Mouse (Mus musculus) MEL (cell line): ENCODE data around the gene Mterf1b.

Experiments used
- CHD2 ChIP-seq: IDR thresholded peaks from 2 replicates; pipeline ENCODE4 v1.6.1; 2011; ENCODE audit warnings: low read length, improper control_type of control experiment
- CTCF ChIP-seq, 3 experiments: IDR thresholded peaks in 2 of 3; conservative IDR thresholded peaks in 1 of 3; 2 replicates each; pipeline ENCODE4 v1.5.1; 2011 to 2012; ENCODE audit warnings: low read length in 3 of 3, low read depth in 2 of 3, mild to moderate bottlenecking in 2 of 3, improper control_type of control experiment in 1 of 3, inconsistent platforms in 1 of 3, mixed read lengths in 1 of 3, moderate library complexity in 1 of 3; ENCODE audit not compliant: control insufficient read depth in 1 of 3, insufficient read depth in 1 of 3, poor library complexity in 1 of 3, severe bottlenecking in 1 of 3
- ELF1 ChIP-seq: IDR thresholded peaks from 2 replicates; pipeline ENCODE4 v1.6.1; 2014; ENCODE audit warnings: low read depth, mild to moderate bottlenecking, inconsistent platforms, low read length, improper control_type of control experiment, moderate library complexity
- GATA1 ChIP-seq: IDR thresholded peaks from 2 replicates; pipeline ENCODE4 v1.6.1; 2011; ENCODE audit warnings: low read depth, low read length, improper control_type of control experiment
- MYC ChIP-seq: IDR thresholded peaks from 2 replicates; pipeline ENCODE4 v1.6.1; 2011; ENCODE audit warnings: low read depth, mild to moderate bottlenecking, low read length, improper control_type of control experiment, moderate library complexity
- NELFE ChIP-seq: IDR thresholded peaks from 2 replicates; pipeline ENCODE4 v1.6.1; 2011; ENCODE audit warnings: low read depth, low read length, improper control_type of control experiment
- POLR2A ChIP-seq, 2 experiments: IDR thresholded peaks; 2 replicates each; pipeline ENCODE4 v1.6.1; 2011 to 2012; ENCODE audit warnings: low read length in 2 of 2, mild to moderate bottlenecking in 2 of 2, control low read depth in 1 of 2, improper control_type of control experiment in 1 of 2, low read depth in 1 of 2, moderate library complexity in 1 of 2; ENCODE audit not compliant: control insufficient read depth in 1 of 2, insufficient read depth in 1 of 2, poor library complexity in 1 of 2
- TAL1 ChIP-seq: IDR thresholded peaks from 2 replicates; pipeline ENCODE4 v1.6.1; 2012; ENCODE audit warnings: mild to moderate bottlenecking, inconsistent platforms, low read length, moderate library complexity, mixed read lengths
- TBP ChIP-seq: IDR thresholded peaks from 2 replicates; pipeline ENCODE4 v1.8.0; 2011; ENCODE audit warnings: low read depth, low read length, improper control_type of control experiment
- TCF12 ChIP-seq: IDR thresholded peaks from 2 replicates; pipeline ENCODE4 v1.6.1; 2014; ENCODE audit warnings: low read depth, mild to moderate bottlenecking, inconsistent platforms, low read length, improper control_type of control experiment, moderate library complexity
- ZKSCAN1 ChIP-seq: IDR thresholded peaks from 2 replicates; pipeline ENCODE4 v1.6.1; 2012; ENCODE audit warnings: low read depth, mild to moderate bottlenecking, inconsistent platforms, low read length, improper control_type of control experiment, moderate library complexity

GRCm38 (mm10) chr5:4186815-4187214 is 5.4 kb upstream of the Mterf1b start:
- TF ChIP-seq MYC: no peak
- TF ChIP-seq ZKSCAN1: no peak
- no peak for TF ChIP-seq TAL1
- TF ChIP-seq CTCF (IDR thresholded peaks at IDR 0.05 in 2 of 3, conservative IDR thresholded peaks at IDR 0.05 in 1 of 3; ENCODE audit: control insufficient read depth in 1 of 3, insufficient read depth in 1 of 3, low read depth in 2 of 3, low read length in 3 of 3, poor library complexity in 1 of 3, severe bottlenecking in 1 of 3): no peak
- TF ChIP-seq TBP: no peak
- no peak for TF ChIP-seq GATA1
- no peak for TF ChIP-seq CHD2
- no peak for TF ChIP-seq ELF1
- no peak for TF ChIP-seq NELFE
- no peak for TF ChIP-seq TCF12
- no peak for TF ChIP-seq POLR2A (IDR thresholded peaks at IDR 0.05; ENCODE audit: control insufficient read depth in 1 of 2, insufficient read depth in 1 of 2, low read depth in 1 of 2, low read length in 2 of 2, poor library complexity in 1 of 2)
